Mouse (Mus musculus) Muller cell, postnatal 12 days (primary cell): Measurements from ENCODE around the gene Tnpo1.
"Not testable (repeated sequence)": the region's sequence is repeated elsewhere in the genome, so short reads cannot be mapped to it uniquely, and the experiment has no call there.

Experiments
- DNase-seq: peaks from one replicate; pipeline ENCODE4 v3.0.0-alpha.2; 2015; ENCODE audit errors: inconsistent ontology term

The Tnpo1 gene

GRCm38 (mm10) chr13:98890137-98890870, 35.9 kb downstream of the Tnpo1 start:
- DNase-seq, result peak; percentile 63

GRCm38 (mm10) chr13:98889211-98889610, 37.0 kb downstream of the Tnpo1 start:
- peak; percentile 70 for DNase-seq

DNA sequence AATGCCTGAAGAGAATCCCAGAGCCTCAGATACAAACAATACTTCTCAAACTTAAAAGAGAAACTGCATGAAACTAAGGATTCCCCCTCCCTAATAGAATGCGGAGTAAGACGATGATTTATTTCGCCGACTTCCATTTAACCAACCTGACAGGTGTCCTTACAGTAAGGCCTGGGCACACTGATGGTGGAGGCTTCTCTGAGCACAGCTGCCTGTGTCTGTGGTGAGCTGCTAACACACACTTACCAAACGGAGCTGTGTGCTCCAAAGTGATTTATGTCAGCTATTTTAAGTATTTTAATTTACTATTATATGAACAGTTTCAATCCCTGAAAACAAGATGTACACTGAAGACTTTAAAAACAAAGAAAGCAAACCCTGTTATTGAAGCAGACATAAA, 42.4 kb downstream of the Tnpo1 start:
- DNase-seq, result no peak

- no peak for DNase-seq
These were observed 44.2 kb downstream of the Tnpo1 start for GRCm38 (mm10) chr13:98881991-98882390.

GRCm38 (mm10) chr13:98880336-98880735, 45.8 kb downstream of the Tnpo1 start:
- DNase-seq, result peak; percentile 40

DNA sequence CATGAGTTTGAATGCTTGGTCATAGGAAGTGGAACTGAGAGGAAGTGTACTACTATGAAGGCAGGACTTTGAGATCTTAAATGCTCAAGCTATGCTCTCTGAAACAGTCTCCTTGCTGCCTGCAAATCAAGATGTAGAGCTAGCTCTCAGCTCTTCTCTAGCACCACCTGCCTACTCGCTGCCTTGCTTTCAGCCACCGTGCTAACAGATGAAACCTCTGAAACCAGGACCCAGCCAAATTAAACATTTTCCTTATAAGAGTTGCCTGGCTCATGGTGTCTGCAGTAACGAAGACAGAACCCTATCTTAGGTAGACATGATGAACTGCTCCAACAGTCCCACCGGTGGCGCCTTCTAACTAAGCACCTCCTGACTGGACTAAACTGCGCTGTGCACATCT, 46.8 kb downstream of the Tnpo1 start:
- no peak for DNase-seq

DNA sequence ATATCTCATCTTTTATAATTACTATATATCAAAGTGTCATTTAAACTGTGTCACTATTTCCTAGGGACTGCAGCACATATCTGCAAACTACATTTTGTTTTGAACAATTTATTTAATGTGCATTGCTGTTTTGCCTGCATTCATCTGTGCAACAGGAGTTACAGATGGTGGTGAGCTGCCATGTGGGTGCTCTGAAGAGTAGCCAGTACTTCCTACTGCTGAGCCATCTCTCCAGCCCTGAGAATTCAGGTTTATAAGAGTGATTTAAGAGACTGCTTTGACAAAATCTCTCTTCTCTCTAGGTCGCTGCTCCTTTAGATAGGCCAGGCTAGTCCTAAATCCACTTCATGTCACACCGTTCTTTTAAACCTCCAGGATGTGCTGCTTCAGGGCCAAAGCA, 49.0 kb downstream of the Tnpo1 start:
- DNase-seq, result no peak

DNA sequence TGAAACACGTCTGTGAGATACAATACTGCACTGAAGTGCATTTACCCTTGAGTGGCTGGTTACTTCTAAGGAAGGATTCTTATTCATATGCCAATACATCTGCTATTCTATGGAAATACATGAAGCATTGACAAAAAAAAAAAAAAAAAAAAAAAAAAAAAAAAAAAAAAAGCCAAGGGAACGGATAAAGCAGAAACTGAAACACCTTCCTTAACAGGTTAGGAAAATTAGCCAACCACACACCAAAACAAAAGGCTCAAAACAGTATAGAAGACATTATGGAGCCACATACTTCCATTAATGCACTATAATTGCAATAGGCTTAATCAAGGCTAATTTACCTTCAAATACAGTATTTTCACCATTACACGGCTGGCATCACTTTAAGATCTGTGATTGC, 51.5 kb downstream of the Tnpo1 start:
- DNase-seq, result no peak

GRCm38 (mm10) chr13:98872273-98872847, 53.8 kb downstream of the Tnpo1 start:
- no peak for DNase-seq

GRCm38 (mm10) chr13:98871263-98871662, 54.9 kb downstream of the Tnpo1 start:
- no peak for DNase-seq

DNA sequence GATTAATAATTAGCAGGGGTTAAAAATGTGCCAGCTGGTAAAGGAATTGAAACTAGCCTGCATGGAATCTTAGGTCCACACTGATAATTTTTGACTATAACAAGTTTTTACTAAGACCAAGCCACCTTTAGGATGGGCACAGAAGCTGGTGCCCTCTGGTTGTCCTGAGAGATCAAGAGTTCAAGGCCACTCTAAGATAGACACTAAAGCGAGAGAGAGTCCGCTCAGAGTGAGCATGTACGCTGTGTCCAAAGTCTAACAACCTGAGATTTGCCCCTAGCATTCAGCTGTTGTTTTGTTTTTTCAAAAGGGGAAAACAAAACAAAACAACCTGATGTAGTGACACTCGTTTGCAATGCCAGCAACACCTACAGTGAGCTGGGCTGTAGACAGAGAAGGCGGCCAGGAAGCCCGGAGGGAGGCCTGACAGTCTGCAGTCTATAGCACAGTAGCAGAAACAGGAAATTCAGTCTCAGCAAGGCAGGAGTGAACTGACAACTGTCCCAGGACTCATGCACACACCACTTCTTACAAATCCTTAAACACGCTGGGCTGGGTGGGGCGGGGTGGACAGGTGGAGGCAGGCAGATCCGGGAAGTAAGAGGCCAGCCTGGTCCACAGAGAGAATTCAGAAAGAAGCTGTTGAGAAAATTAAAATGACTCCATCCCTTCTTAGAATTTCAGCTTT, 57.8 kb downstream of the Tnpo1 start:
- DNase-seq, result no peak

- peak; percentile 38 for DNase-seq
These were observed 58.4 kb downstream of the Tnpo1 start for GRCm38 (mm10) chr13:98867810-98868209.

DNA sequence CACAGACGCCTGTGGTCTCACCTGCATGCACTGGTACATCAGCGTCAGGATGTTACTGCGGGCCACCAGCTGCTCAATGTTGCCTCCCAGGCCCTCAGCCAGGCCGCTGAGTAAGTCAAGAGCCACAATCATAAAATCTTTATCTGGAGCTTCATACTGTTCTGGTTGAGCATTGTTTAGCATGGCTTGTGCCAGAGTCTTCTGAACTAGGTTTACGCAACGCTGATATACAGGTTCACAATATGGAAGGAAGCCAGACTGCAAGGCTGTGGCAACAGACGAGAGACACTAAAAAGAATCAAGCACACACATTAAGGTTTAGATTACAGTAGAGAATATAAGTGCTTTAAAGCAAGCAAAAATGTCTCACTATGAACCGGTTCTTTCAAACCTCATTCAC, 70.9 kb downstream of the Tnpo1 start:
- DNase-seq, result no peak

GRCm38 (mm10) chr13:98845794-98846193, 80.4 kb downstream of the Tnpo1 start:
- no peak for DNase-seq

DNA sequence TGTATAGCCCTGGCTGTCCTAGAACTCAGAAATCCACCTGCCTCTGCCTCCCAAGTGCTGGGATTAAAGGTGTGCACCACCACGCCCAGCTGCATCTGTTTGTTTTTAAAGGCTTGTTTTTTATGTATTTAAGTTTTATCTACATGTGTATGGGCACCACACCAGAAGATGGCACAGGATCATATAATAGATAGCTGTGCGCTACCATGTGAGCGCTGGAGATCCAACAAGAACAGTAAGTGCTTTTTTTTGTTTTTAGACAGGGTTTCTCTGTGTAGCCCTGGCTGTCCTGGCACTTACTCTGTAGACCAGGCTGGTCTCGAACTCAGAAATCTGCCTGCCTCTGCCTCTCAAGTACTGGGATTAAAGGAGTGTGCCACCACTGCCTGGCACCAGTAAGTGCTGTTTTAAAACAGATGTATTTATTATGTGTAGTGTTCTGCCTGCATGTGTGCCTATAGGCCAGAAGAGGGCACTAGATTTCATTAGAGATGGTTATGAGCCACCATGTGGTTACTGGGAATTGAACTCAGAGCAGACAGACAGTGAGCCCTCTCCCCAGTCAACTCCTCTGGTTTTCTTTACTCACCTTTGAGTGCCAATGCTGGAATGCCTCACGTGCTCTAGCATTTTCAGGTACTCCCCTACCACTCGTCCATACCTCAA, 89.6 kb downstream of the Tnpo1 start:
- DNase-seq, result no peak

DNA sequence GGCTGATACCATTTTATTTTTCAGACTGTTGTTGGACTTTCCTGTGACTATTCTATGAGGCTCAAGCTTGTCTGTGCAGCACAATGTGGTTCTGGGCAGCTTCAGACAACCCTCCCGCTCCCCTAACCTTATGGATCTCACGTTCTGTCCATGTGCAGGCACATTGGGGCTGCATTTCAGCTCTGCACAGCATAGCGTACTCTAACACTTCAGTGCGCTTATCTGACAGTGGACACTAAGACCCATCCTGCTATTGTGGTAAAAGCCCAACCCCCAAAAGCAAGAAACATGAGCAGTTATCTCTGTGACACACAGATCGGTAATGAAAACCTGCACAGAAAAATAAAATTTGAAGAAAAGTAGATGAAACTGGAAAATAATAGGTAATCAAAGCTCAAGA, 90.4 kb downstream of the Tnpo1 start:
- no peak for DNase-seq

GRCm38 (mm10) chr13:98834723-98835122, 91.5 kb downstream of the Tnpo1 start:
- DNase-seq, result no peak

- DNase-seq, result no peak
These were observed 92.0 kb downstream of the Tnpo1 start for GRCm38 (mm10) chr13:98834199-98834598.

- DNase-seq, result no peak
These were observed 93.4 kb downstream of the Tnpo1 start for GRCm38 (mm10) chr13:98832451-98833450.

DNA sequence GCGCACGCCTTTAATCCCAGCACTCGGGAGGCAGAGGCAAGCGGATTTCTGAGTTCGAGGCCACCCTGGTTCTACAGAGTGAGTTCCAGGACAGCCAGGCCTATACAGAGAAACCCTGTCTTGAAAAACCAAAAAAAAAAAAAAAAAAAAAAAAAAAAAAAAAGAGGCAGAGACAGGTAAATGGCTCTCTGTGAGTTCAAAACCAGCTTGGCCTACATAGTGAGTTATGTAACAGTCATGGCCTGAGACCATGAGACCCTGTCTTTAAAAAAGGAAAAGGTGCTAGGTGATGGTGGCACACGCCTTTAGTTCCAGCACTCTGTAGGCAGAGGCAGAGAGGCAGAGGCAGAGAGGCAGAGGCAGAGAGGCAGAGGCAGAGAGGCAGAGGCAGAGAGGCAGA, 97.2 kb downstream of the Tnpo1 start:
- DNase-seq, result not testable (repeated sequence)

DNA sequence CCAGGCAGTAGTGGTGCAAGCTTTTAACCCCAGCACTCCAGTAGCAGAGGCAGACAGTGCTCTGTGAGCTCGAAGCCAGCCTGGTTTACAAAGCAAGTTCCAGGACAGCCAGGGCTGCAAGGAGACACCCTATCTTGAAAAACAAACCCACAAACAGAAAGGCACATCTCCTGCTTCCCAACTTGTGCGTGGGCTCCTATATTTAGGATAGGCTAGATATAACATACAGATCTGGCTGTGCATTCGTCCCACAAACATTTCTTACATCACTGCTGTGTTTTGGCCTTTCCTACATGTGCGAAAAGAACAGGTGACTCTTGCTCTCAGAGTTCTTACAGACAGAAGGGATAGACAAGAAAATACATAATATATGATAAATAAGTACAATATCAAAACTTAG, 100.6 kb downstream of the Tnpo1 start:
- no peak for DNase-seq
